Mouse (Mus musculus): ENCODE results near the gene Olfr448. TPM values are rescaled to one million over a fixed set of nuclear protein-coding genes. Genes with fewer than 3 reads are reported as not detected.

Gene Olfr448
- polyA plus RNA-seq (2012; rRNA removed), result not detected in 2 replicates

- DNase-seq (ENCODE audit: low spot score), result no peak
These were observed at the start of gene Olfr448 for GRCm38 (mm10) chr6:42890141-42890540. TSS of gene Olfr448 (plus strand) at chr6:42890441.

- DNase-seq (ENCODE audit: low spot score), result no peak
These were observed 29.9 kb upstream of the Olfr448 start for GRCm38 (mm10) chr6:42860222-42860819.

DNA sequence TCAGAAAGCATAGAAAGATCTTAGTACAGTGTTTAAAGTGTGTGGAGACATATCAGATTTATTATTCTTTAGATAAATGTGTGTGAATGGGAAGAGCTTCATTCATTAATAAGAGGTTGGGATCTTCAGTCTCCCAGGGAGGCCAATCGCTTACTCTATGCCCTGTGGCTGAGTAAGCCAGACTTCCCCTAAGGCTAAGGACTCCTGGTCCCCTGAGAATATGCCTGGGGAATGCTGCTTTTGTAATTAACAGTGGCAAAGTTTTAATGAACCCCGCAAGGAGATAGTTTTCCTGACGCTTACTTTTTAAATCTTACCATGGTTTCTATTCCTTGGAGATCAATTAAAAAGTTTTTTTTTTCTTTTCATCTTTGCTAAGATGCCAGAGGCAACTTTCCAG lies 20.5 kb upstream of the Olfr448 start:
- no peak for DNase-seq (ENCODE audit: low spot score)

DNA sequence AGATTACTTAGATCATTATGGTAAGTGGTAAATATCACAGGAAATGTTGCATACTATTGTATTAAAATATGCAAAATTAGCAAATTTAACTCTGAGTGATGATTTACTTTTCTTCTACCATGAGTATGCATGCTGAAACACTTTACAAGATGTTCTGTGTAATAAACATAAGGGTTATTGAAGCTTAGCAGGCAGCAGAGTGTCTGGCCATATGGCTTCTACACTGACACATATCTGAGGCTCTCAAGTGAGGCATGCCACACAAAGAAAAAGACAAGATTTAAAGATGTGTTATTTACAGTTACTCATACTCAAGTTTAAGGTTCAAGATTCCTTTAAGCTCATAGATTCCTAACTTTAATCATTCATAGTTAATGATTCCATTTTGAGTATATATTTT lies 13.9 kb upstream of the Olfr448 start:
- no peak for DNase-seq (ENCODE audit: low spot score)

- no peak for DNase-seq (ENCODE audit: low spot score)
These were observed 10.1 kb downstream of the Olfr448 start for GRCm38 (mm10) chr6:42900345-42900744.

- DNase-seq (ENCODE audit: low spot score), result no peak
These were observed 18.3 kb downstream of the Olfr448 start, which contains the start of gene Olfr447 for GRCm38 (mm10) chr6:42908578-42908977. TSS of gene Olfr447 (plus strand) at chr6:42908878.

GRCm38 (mm10) chr6:42921077-42921476 lies 30.8 kb downstream of the Olfr448 start, which contains the start of gene Olfr446:
TSS of gene Olfr446 (plus strand) at chr6:42921377.
- no peak for DNase-seq (ENCODE audit: low spot score)

Other genes with a start within 250 kb of the Olfr448 start
- gene Tcaf2, start 245.2 kb upstream of the Olfr448 start, polyA plus RNA-seq (2012; rRNA removed), result 4.8 and 7.3 TPM in 2 replicates
- gene Tcaf1, start 180.4 kb upstream of the Olfr448 start, polyA plus RNA-seq (2012; rRNA removed), result 26.5 and 30.1 TPM in 2 replicates
- gene Olfr453, start 151.1 kb upstream of the Olfr448 start, polyA plus RNA-seq (2012; rRNA removed), result not detected in 2 replicates
- not detected in 2 replicates for gene Olfr38, start 134.0 kb upstream of the Olfr448 start, polyA plus RNA-seq (2012; rRNA removed)
- gene Olfr452, start 105.3 kb upstream of the Olfr448 start, polyA plus RNA-seq (2012; rRNA removed), result not detected in 2 replicates
- gene Olfr450, start 78.5 kb upstream of the Olfr448 start, polyA plus RNA-seq (2012; rRNA removed), result not detected in 2 replicates
- gene Olfr449, start 56.1 kb upstream of the Olfr448 start, polyA plus RNA-seq (2012; rRNA removed), result not detected in 2 replicates
- not detected in 2 replicates for gene Olfr447, start 18.4 kb downstream of the Olfr448 start, polyA plus RNA-seq (2012; rRNA removed)
- gene Olfr446, start 30.9 kb downstream of the Olfr448 start, polyA plus RNA-seq (2012; rRNA removed), result not detected in 2 replicates
- not detected in 2 replicates for gene Olfr444, start 58.6 kb downstream of the Olfr448 start, polyA plus RNA-seq (2012; rRNA removed)
- gene Olfr441, start 215.9 kb downstream of the Olfr448 start, polyA plus RNA-seq (2012; rRNA removed), result not detected in 2 replicates